Mouse (Mus musculus) stomach, embryonic 16.5 days (tissue): Measurements from ENCODE around the gene Map2. TPM values are rescaled to one million over a fixed set of nuclear protein-coding genes. Genes with fewer than 3 reads are reported as not detected.

Source experiments
- ATAC-seq: fragments of 200-750 bp; cut with Nextera tagmentation; 2 replicates; pipeline ENCODE4 v1.8.0; 2017; ENCODE audit warnings: moderate number of reproducible peaks, moderate TSS enrichment; ENCODE audit not compliant: insufficient read depth, low FRiP score
- H3K27ac ChIP-seq: fragments of 300-500 bp; sonication (generic); 2 replicates; pipeline ENCODE4 v1.5.1; 2014; ENCODE audit warnings: low read length
- H3K27me3 ChIP-seq: fragments of 300-500 bp; sonication (generic); 2 replicates; pipeline ENCODE4 v1.6.1; 2014; ENCODE audit warnings: low read length, control low read depth, mixed read lengths; ENCODE audit not compliant: control insufficient read depth, insufficient read depth
- H3K36me3 ChIP-seq: fragments of 300-500 bp; sonication (generic); 2 replicates; pipeline ENCODE4 v1.6.1; 2014; ENCODE audit warnings: low read length; ENCODE audit not compliant: control insufficient read depth, insufficient read depth
- H3K4me1 ChIP-seq: fragments of 300-500 bp; sonication (generic); 2 replicates; pipeline ENCODE4 v1.6.1; 2014; ENCODE audit warnings: low read length, control low read depth, mixed read lengths; ENCODE audit not compliant: control insufficient read depth, insufficient read depth
- H3K4me2 ChIP-seq: fragments of 300-500 bp; sonication (generic); 2 replicates; pipeline ENCODE4 v1.6.1; 2014; ENCODE audit warnings: low read depth, low read length, mixed read lengths
- H3K4me3 ChIP-seq: fragments of 300-500 bp; sonication (generic); replicated peaks from 2 replicates; pipeline ENCODE4 v1.5.1; 2014; ENCODE audit warnings: mild to moderate bottlenecking, low read length
- H3K9ac ChIP-seq: fragments of 300-500 bp; sonication (generic); 2 replicates; pipeline ENCODE4 v1.6.1; 2014; ENCODE audit warnings: low read length
- H3K9me3 ChIP-seq: fragments of 300-500 bp; sonication (generic); replicated peaks from 2 replicates; pipeline ENCODE4 v1.6.1; 2016; ENCODE audit warnings: low read length, control low read depth; ENCODE audit not compliant: control insufficient read depth
- WGBS: fragments of 180-500 bp; shearing (Covaris S2); extraction: QIAGEN DNeasy Blood & Tissue Kit; methylation state at CpG from one replicate; pipeline ENCODE4 v1.1.7; 2014; 5-methylcytosine and 5-hydroxymethylcytosine counted together
- polyA plus RNA-seq: library from polyadenylated mRNA; unstranded; fragments of >200 nt; fragmentation: Nextera tagmentation; extraction: Ambion mirVana; gene quantifications from 2 replicates; pipeline ENCODE4 v1.2.1, GENCODE M21; 2015

The Map2 gene
- polyA plus RNA-seq, 1 experiment from 2014 or later, result 19.8 TPM

DNA sequence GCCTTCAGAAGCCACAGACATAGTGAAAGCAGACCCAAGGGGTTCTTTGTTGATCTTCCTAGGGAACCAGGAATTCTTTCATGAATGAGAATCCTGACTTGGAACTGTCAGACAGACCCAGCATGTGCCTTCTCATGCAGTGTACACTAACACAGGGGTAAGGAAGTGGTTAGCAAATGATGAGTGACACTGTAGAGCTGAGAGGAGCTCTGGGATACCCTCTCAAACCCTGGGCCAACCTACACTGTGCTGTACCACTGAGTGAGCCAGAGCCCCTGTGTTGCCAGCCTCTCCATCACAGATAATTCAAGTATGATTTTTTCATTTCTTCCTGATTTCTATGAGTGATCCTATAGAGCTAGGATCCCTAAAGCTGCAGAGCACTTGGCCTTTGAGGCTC is 255.9 kb downstream of the Map2 start:
- Histone ChIP-seq H3K36me3 (no peaks in the 10 kb centered on the region), H3K4me1 (no peaks in the 10 kb centered on the region), H3K9me3 (no peaks in the 10 kb centered on the region), H3K27me3 (no peaks in the 10 kb centered on the region), H3K27ac (no peak overlapping the region), H3K9ac (no peak overlapping the region), H3K4me2 (no peak overlapping the region), H3K4me3 (no peak overlapping the region)
- ATAC-seq, result no peak

DNA sequence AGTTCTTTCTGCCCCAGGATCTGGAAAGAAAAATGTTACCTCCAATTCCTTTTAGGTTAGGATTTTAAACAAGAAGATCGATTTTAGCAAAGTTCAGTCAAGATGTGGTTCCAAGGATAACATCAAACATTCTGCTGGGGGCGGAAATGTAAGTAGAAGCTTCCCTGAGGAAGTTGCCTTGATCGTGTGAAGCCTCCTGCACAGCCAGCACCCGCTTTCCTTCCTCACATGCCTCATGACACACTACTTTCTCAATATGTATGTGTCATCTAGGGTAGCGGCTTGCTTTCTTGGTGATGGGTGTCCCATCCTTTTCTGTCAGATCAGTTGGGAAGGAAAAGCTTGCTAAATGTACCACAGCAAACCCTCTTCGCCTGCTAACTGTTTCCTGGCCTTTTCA is 256.4 kb downstream of the Map2 start:
- ATAC-seq, result no peak
- no peaks in the 10 kb centered on the region for H3K4me1 ChIP-seq
- H3K27ac ChIP-seq, result no peak overlapping the region
- no peak overlapping the region for H3K9ac ChIP-seq
- H3K4me2 ChIP-seq, result no peak overlapping the region
- no peaks in the 10 kb centered on the region for H3K36me3 ChIP-seq
- no peak overlapping the region for H3K4me3 ChIP-seq
- no peaks in the 10 kb centered on the region for H3K27me3 ChIP-seq
- no peaks in the 10 kb centered on the region for H3K9me3 ChIP-seq
- 83% methylated on average over 6 of the region's 6 CpGs for WGBS

DNA sequence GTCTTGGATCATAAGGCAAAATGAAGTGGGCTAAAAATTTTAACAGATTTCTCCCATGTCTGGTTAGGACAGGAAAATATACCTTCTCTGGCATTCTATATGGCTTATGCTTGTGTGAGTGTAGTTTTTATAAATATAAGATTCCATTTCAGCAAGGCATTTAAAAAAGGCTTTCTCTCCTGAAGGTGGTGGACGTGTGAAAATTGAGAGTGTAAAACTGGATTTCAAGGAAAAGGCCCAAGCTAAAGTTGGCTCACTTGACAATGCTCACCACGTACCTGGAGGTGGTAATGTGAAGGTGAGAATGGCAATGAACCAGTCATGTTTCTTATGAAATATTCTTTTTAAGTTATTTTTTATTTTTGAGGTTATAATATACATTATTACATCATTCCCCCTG is 263.0 kb downstream of the Map2 start:
- 81% methylated on average over 2 of the region's 2 CpGs for WGBS
- Histone ChIP-seq H3K4me3 (no peak overlapping the region), H3K4me1 (no peaks in the 10 kb centered on the region), H3K4me2 (no peak overlapping the region), H3K27me3 (no peaks in the 10 kb centered on the region), H3K9ac (no peak overlapping the region), H3K9me3 (no peaks in the 10 kb centered on the region), H3K27ac (no peak overlapping the region), H3K36me3 (no peaks in the 10 kb centered on the region)
- ATAC-seq, result no peak

DNA sequence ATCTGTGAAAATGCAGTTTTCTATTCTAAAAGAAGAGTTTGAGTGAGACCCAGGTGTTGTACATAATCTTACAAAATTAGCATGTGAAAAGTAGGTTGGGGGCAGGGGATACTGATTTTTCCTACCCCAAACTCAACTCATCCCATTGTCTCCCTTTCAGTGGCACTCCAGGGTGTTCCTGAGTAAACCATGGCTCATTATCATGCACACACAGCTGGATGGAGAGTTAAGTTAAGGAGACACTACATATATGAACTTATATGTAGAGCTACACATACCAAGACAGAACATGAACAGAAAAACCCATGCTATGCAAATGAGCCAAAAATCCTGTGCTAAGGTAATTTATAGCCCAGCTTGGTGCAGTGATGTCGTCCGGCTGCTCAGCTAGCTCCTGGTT is 267.8 kb downstream of the Map2 start:
- Histone ChIP-seq H3K27ac (no peak overlapping the region), H3K4me2 (no peak overlapping the region), H3K9me3 (no peaks in the 10 kb centered on the region), H3K4me1 (no peaks in the 10 kb centered on the region), H3K4me3 (no peak overlapping the region), H3K27me3 (no peaks in the 10 kb centered on the region), H3K36me3 (no peaks in the 10 kb centered on the region), H3K9ac (no peak overlapping the region)
- ATAC-seq, result no peak
- WGBS, result 89% methylated on average over 2 of the region's 2 CpGs

DNA sequence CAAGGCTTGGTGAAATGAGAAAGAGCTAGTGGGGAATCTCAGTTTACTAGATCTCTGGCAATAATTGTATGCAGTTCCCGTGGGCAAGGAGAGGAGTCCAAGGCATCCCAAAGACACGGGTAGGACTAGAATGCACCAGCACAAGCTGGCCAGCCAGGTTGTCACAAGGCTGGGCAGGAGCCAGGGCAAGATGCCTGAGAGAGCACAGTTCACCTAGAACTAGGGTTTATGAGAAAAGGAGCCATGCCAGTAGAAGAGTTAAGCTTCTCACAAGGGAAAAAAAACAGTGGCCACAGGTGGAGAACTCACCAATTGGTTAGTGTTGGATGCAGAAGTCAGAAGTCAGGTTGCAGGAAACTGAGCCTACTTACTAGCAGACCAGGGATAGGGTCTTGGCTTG is 274.4 kb downstream of the Map2 start:
- H3K4me3 ChIP-seq, result no peak overlapping the region
- 77% methylated on average over 2 of the region's 2 CpGs for WGBS

DNA sequence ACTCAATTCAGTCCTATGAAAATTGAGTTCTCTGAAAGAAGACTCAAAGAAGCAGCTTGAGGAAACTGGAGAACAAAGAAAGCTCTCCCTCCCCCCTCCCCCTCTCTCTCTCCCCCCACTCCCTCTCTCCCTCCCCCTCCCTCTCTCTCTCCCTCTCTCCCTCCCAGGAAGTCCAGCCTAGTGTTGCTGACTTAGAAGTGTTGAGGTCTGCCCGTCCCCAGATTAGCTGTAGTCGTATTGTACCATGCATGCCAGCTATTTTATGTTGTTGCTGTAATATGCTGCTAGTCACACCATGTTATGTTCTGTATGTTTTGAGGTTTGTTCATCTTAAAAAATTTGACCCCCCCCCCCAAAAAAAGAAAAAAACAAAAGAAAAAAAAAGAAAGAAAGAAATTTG is 281.5 kb downstream of the Map2 start:
- no peaks in the 10 kb centered on the region for H3K9me3 ChIP-seq
- H3K27ac ChIP-seq, result no peak overlapping the region
- no peak overlapping the region for H3K4me3 ChIP-seq
- H3K4me1 ChIP-seq, result no peaks in the 10 kb centered on the region
- no peaks in the 10 kb centered on the region for H3K27me3 ChIP-seq
- no peak overlapping the region for H3K9ac ChIP-seq
- ATAC-seq, result no peak
- 29% methylated on average over 2 of the region's 2 CpGs for WGBS
- H3K36me3 ChIP-seq, result no peaks in the 10 kb centered on the region
- no peak overlapping the region for H3K4me2 ChIP-seq

More for the DNA sequence above, 274.4 kb downstream of the Map2 start:
- H3K4me2 ChIP-seq, result no peak overlapping the region
- no peak overlapping the region for H3K9ac ChIP-seq
- no peak for ATAC-seq
- no peak overlapping the region for H3K27ac ChIP-seq
- no peaks in the 10 kb centered on the region for H3K36me3 ChIP-seq
- no peaks in the 10 kb centered on the region for H3K9me3 ChIP-seq
- no peaks in the 10 kb centered on the region for H3K4me1 ChIP-seq
- no peaks in the 10 kb centered on the region for H3K27me3 ChIP-seq

DNA sequence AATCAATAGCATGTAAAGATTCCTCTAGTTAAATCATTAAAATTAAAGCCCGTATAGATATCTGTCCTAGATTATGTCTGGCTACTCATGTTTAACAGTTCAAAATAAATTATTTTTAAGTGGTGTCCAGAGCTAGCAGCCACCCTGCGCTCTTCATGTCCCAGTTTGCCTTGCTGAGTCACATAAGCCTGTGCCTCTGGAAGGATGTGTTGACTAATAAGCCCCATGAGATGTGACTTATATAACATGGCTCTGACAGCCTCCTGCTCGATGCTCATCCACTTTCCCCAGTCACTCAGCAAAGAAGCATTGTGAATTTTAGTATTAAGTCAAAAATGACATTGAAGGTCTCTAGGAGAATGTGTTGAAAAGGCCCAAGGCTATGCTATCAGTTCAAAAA is 282.7 kb downstream of the Map2 start:
- H3K36me3 ChIP-seq, result no peaks in the 10 kb centered on the region
- no peak overlapping the region for H3K27ac ChIP-seq
- no peaks in the 10 kb centered on the region for H3K4me1 ChIP-seq
- ATAC-seq, result no peak
- no peak overlapping the region for H3K4me3 ChIP-seq
- H3K27me3 ChIP-seq, result no peaks in the 10 kb centered on the region
- H3K4me2 ChIP-seq, result no peak overlapping the region
- WGBS, result 74% methylated on average over 3 of the region's 3 CpGs
- H3K9me3 ChIP-seq, result no peaks in the 10 kb centered on the region
- no peak overlapping the region for H3K9ac ChIP-seq

DNA sequence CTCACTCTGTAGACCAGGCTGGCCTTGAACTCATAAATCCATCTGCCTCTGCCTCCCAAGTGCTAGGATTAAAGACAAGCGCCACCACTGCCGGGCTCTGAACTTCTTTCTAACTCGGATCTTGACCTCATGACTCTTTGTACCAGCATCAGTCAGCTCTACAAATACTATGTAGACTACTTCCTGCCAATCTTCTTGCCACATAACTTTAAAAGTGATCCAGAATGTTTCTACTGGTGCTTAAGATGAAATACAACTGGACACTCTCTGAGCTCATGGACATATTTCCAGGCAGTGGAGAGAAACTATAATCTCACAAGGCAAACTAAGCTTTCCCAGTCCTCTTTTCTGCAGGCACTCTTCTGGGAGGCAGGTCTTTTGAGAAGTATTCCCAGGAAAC is 284.3 kb downstream of the Map2 start:
- Histone ChIP-seq H3K4me1 (no peaks in the 10 kb centered on the region), H3K9ac (no peak overlapping the region), H3K9me3 (no peaks in the 10 kb centered on the region), H3K4me2 (no peak overlapping the region), H3K4me3 (no peak overlapping the region), H3K27ac (no peak overlapping the region), H3K27me3 (no peaks in the 10 kb centered on the region), H3K36me3 (no peaks in the 10 kb centered on the region)
- ATAC-seq, result no peak
- 59% methylated on average over 3 of the region's 3 CpGs for WGBS

DNA sequence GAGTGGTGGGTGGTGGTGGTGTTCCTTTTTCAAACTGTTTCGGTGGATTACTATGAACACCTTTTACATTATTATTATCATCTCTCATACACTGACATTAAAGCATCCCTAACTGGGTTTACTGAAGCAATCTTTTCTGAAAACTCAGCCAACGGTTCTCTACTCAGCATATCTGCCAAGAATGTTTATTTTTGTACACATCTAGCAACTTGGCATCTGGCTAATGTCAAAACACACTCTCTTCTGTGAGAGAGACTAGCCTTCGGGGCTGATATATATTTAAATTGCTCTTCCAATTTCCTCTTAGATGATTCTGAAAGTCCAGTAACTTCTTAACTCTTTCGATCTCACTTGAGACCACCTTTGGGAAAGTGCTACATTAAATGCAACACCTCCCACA is 285.8 kb downstream of the Map2 start:
- Histone ChIP-seq H3K9ac (no peak overlapping the region), H3K27ac (no peak overlapping the region), H3K27me3 (no peaks in the 10 kb centered on the region), H3K9me3 (no peaks in the 10 kb centered on the region), H3K36me3 (no peaks in the 10 kb centered on the region), H3K4me1 (no peaks in the 10 kb centered on the region), H3K4me2 (no peak overlapping the region), H3K4me3 (no peak overlapping the region)
- ATAC-seq, result no peak
- WGBS, result 52% methylated on average over 4 of the region's 4 CpGs
